Comparison of ENCODE assay signal across 24 mouse cellular contexts in genomic region chr2:36452287-36452686, GRCm38 (mm10). TPM values are rescaled to one million over a fixed set of nuclear protein-coding genes. Genes with fewer than 3 reads are reported as not detected.
"Had no signal": no experiment of that assay in that cellular context is flagged by ENCODE, and none has a peak within 500 bp of the region (broad histone marks: within the 10 kb centered on the region; RNA-seq: fewer than 3 reads in every experiment).

Olfr340 (plus strand) TSS chr2:36452587.

- H3K4me3 ChIP-seq: neural tube, embryonic 13.5 days; neural tube, embryonic 15.5 days; stomach, embryonic 15.5 days had no signal

- H3K9ac ChIP-seq: neural tube, embryonic 13.5 days; neural tube, embryonic 15.5 days; stomach, embryonic 15.5 days had no signal

- H3K36me3 ChIP-seq: neural tube, embryonic 13.5 days; neural tube, embryonic 15.5 days; stomach, embryonic 15.5 days had no signal

- H3K27me3 ChIP-seq: neural tube, embryonic 13.5 days; neural tube, embryonic 15.5 days; stomach, embryonic 15.5 days had no signal

- H3K9me3 ChIP-seq: neural tube, embryonic 15.5 days; stomach, embryonic 15.5 days had no signal

- DNase-seq: retina, postnatal 1 day; right cerebral cortex, adult 18-20 months; right cerebral cortex, postnatal 14 days; right cerebral cortex, postnatal 25 days; right cerebral cortex, postnatal 4 days; spleen, adult 18-20 months; thymus, adult 18-20 months; thymus, adult 2 months; thymus, postnatal 14 days; thymus, postnatal 25 days; thymus, postnatal 36 days; thymus, postnatal 4 days had no signal

- H3K27ac ChIP-seq: neural tube, embryonic 13.5 days; neural tube, embryonic 15.5 days; stomach, embryonic 15.5 days; stomach, postnatal 0 days had no signal

- H3K4me1 ChIP-seq: neural tube, embryonic 13.5 days; neural tube, embryonic 15.5 days; stomach, embryonic 15.5 days had no signal

- H3K4me2 ChIP-seq: neural tube, embryonic 13.5 days; neural tube, embryonic 15.5 days; stomach, embryonic 15.5 days had no signal

RNA-seq across cellular contexts. Expression of gene Olfr340, which starts in this region (rescaled TPM):
- polyA plus RNA-seq: neural tube, embryonic 13.5 days; neural tube, embryonic 14.5 days; neural tube, embryonic 15.5 days; small intestine, adult 2 months; spleen, adult 2 months; stomach, embryonic 14.5 days; stomach, embryonic 15.5 days; stomach, embryonic 16.5 days; stomach, postnatal 0 days; testis, adult 2 months; thymus, adult 2 months; thymus, postnatal 0 days; urinary bladder, adult 2 months had no signal
